Mouse (Mus musculus) limb, embryonic 14.5 days (tissue): ENCODE measurements at regions not wholly inside any gene's neighbourhood (a gene's known extent, or its start where the extent isn't known, plus 50 kb on each side); places are given as distances from the start of the nearest gene placed in this dataset.
A peak's percentile ranks its signal among the peaks of the same experiment; 100 is the strongest.

Experiments
- ATAC-seq: fragments of 200-750 bp; cut with Nextera tagmentation; 2 replicates; pipeline ENCODE4 v1.8.0; 2017; ENCODE audit warnings: low read depth, moderate number of reproducible peaks, moderate TSS enrichment; ENCODE audit not compliant: low FRiP score
- DNase-seq: peaks from one replicate; pipeline ENCODE4 v3.0.0-alpha.2; 2015; ENCODE audit warnings: low spot score
- H3K27ac ChIP-seq: fragments of 300-500 bp; sonication (generic); replicated peaks from 2 replicates; pipeline ENCODE4 v1.5.1; 2014; ENCODE audit warnings: low read depth, mild to moderate bottlenecking, low read length, moderate library complexity, mixed read lengths
- H3K27me3 ChIP-seq: fragments of 300-500 bp; sonication (generic); 2 replicates; pipeline ENCODE4 v1.6.1; 2014; ENCODE audit warnings: low read length, mixed read lengths; ENCODE audit not compliant: control insufficient read depth, insufficient read depth
- H3K36me3 ChIP-seq: fragments of 300-500 bp; sonication (generic); 2 replicates; pipeline ENCODE4 v1.6.1; 2014; ENCODE audit warnings: mild to moderate bottlenecking, low read length, moderate library complexity, mixed read lengths; ENCODE audit not compliant: control insufficient read depth, insufficient read depth
- H3K4me1 ChIP-seq: fragments of 300-500 bp; sonication (generic); 2 replicates; pipeline ENCODE4 v1.6.1; 2014; ENCODE audit warnings: antibody characterized with exemption, low read length, mixed read lengths; ENCODE audit not compliant: control insufficient read depth, insufficient read depth
- H3K4me2 ChIP-seq: fragments of 300-500 bp; sonication (generic); replicated peaks from 2 replicates; pipeline ENCODE4 v1.6.1; 2014; ENCODE audit warnings: low read depth, mild to moderate bottlenecking, low read length, moderate library complexity; ENCODE audit not compliant: severe bottlenecking
- H3K4me3 ChIP-seq: fragments of 300-500 bp; sonication (generic); replicated peaks from 2 replicates; pipeline ENCODE4 v1.5.1; 2014; ENCODE audit warnings: low read length
- H3K9ac ChIP-seq: fragments of 300-500 bp; sonication (generic); 2 replicates; pipeline ENCODE4 v1.6.1; 2014; ENCODE audit warnings: mild to moderate bottlenecking, low read depth, low read length, moderate library complexity; ENCODE audit not compliant: severe bottlenecking
- H3K9me3 ChIP-seq: fragments of 300-500 bp; sonication (generic); 2 replicates; pipeline ENCODE4 v1.6.1; 2016; ENCODE audit warnings: low read length; ENCODE audit not compliant: control insufficient read depth
- POLR2A ChIP-seq: fragments of 200-500 bp; IDR thresholded peaks from 2 replicates; pipeline ENCODE4 v1.8.0; 2012; ENCODE audit warnings: inconsistent platforms, mild to moderate bottlenecking, moderate library complexity, borderline replicate concordance; ENCODE audit not compliant: insufficient read depth, insufficient read length; ENCODE audit errors: extremely low read depth
- WGBS: fragments of 180-500 bp; shearing (Covaris S2); extraction: QIAGEN DNeasy Blood & Tissue Kit; methylation state at CpG from one replicate; pipeline ENCODE4 v1.1.7; 2014; 5-methylcytosine and 5-hydroxymethylcytosine counted together

- H3K9me3 ChIP-seq = peaks cover 4% of the 10 kb centered on the region; the same call in 1 of the 2 replicates
- H3K36me3 ChIP-seq = no peaks in the 10 kb centered on the region
- no peak overlapping the region for H3K4me2 ChIP-seq
- ATAC-seq (no peak), DNase-seq (no peak)
- TF ChIP-seq POLR2A = no peak
- no peak overlapping the region for H3K9ac ChIP-seq
- WGBS = 89% methylated on average over 6 of the region's 6 CpGs
- H3K27me3 ChIP-seq = no peaks in the 10 kb centered on the region
- H3K4me3 ChIP-seq = no peak overlapping the region
- H3K27ac ChIP-seq = no peak overlapping the region
- H3K4me1 ChIP-seq = peaks cover 3% of the 10 kb centered on the region; the same call in 1 of the 2 replicates
Measured at GRCm38 (mm10) chr12:99632988-99633387, 69.6 kb upstream of the Foxn3 start.

- H3K27ac ChIP-seq = no peak overlapping the region
- no peak overlapping the region for H3K9ac ChIP-seq
- no peaks in the 10 kb centered on the region for H3K27me3 ChIP-seq
- no peaks in the 10 kb centered on the region for H3K9me3 ChIP-seq
- WGBS = 95% methylated on average over 4 of the region's 4 CpGs
- no peak overlapping the region for H3K4me2 ChIP-seq
- no peak overlapping the region for H3K4me3 ChIP-seq
- DNase-seq = no peak
- no peaks in the 10 kb centered on the region for H3K36me3 ChIP-seq
- ATAC-seq = no peak
- peaks cover 3% of the 10 kb centered on the region; the same call in 1 of the 2 replicates for H3K4me1 ChIP-seq
- TF ChIP-seq POLR2A = no peak
Measured at GRCm38 (mm10) chr12:99629606-99630005, 66.2 kb upstream of the Foxn3 start.

GRCm38 (mm10) chr12:99628421-99628820, 65.0 kb upstream of the Foxn3 start:
- DNase-seq (no peak), ATAC-seq (peak; percentile 9; the same call in 1 of the 2 replicates)
- Histone ChIP-seq H3K4me3 (no peak overlapping the region), H3K4me1 (peaks cover 3% of the 10 kb centered on the region; the same call in 1 of the 2 replicates), H3K36me3 (no peaks in the 10 kb centered on the region), H3K4me2 (peak overlapping the region; percentile 79), H3K9me3 (no peaks in the 10 kb centered on the region), H3K27ac (no peak overlapping the region; the same call in 1 of the 2 replicates), H3K9ac (no peak overlapping the region), H3K27me3 (no peaks in the 10 kb centered on the region)
- no peak for TF ChIP-seq POLR2A
- WGBS = 51% methylated on average over 3 of the region's 3 CpGs

- no peaks in the 10 kb centered on the region for H3K36me3 ChIP-seq
- H3K9ac ChIP-seq = peak overlapping the region; percentile 49
- no peak for TF ChIP-seq POLR2A
- H3K27me3 ChIP-seq = no peaks in the 10 kb centered on the region
- H3K4me1 ChIP-seq = peaks cover 3% of the 10 kb centered on the region; the same call in 1 of the 2 replicates
- DNase-seq (peak; percentile 91), ATAC-seq (peak; percentile 96)
- H3K27ac ChIP-seq = no peak overlapping the region; the same call in 1 of the 2 replicates
- H3K4me2 ChIP-seq = peak overlapping the region; percentile 79
- H3K9me3 ChIP-seq = no peaks in the 10 kb centered on the region
- 0% methylated on average over 21 of the region's 30 CpGs for WGBS
- peak overlapping the region; percentile 68 for H3K4me3 ChIP-seq
Measured at GRCm38 (mm10) chr12:99627898-99628231, 64.5 kb upstream of the Foxn3 start.

DNA sequence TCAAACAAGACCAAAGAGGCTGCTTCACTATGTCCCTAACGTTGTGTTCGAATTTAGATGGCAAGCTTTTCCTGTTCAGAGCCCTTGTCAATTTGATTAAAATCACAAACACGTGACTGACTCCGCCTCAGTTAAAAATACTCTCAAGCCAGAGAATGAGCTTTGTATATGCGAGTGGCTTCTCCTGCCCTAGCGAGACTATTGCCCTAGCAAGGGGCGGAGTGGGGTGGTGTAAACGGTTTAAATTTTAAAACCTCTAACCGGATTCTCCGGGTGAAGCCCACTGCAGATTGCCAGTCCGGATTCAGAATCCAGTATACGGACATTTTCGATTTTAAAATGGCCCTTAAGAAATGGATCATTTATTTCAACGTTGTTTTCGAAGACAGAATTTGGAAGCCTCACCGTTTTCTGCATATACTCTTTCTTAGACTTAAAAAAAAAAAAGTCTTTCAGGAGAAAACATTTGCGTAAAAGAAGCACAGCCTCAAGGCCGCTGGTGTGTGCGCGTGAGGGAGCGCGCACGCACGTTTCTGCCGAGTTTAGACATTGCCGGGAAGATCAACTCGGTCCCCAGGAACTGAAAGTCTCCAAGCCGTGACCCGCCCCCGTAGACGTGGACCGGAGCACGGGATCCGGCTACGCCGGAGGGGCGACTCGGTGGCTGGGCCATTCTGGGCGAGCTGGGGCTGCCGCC, 64.0 kb upstream of the Foxn3 start:
- Histone ChIP-seq H3K4me1 (peaks cover 3% of the 10 kb centered on the region; the same call in 1 of the 2 replicates), H3K4me3 (peak overlapping the region; percentile 68), H3K9ac (peak overlapping the region; percentile 49), H3K27ac (no peak overlapping the region), H3K36me3 (no peaks in the 10 kb centered on the region), H3K9me3 (no peaks in the 10 kb centered on the region), H3K4me2 (peak overlapping the region; percentile 79), H3K27me3 (no peaks in the 10 kb centered on the region)
- DNase-seq = no peak
- ATAC-seq = peak; percentile 79
- no peak for TF ChIP-seq POLR2A
- 2% methylated on average over 40 of the region's 40 CpGs for WGBS
